Mouse (Mus musculus): ENCODE results near the gene Nkx2-1. TPM values are rescaled to one million over a fixed set of nuclear protein-coding genes. Genes with fewer than 3 reads are reported as not detected.
"Not testable (repeated sequence)": the region's sequence is repeated elsewhere in the genome, so short reads cannot be mapped to it uniquely, and the experiment has no call there.

Gene Nkx2-1
- polyA plus RNA-seq, 1 experiment = not detected

GRCm38 (mm10) chr12:56528034-56528570, 8.6 kb downstream of the Nkx2-1 start:
- Histone ChIP-seq H3K27me3 (ENCODE audit: control insufficient read depth, insufficient read depth, low read length, poor library complexity, severe bottlenecking) (peaks cover 29% of the 10 kb centered on the region), H3K9me3 (replicated peaks; ENCODE audit: control insufficient read depth, insufficient read depth, low read length, poor library complexity, severe bottlenecking) (peaks cover 6% of the 10 kb centered on the region; the same call in 1 of the 2 replicates), H3K4me1 (ENCODE audit: control insufficient read depth, insufficient read depth, low read length) (no peaks in the 10 kb centered on the region), H3K9ac (ENCODE audit: low read depth, poor library complexity, severe bottlenecking) (no peak overlapping the region), H3K36me3 (ENCODE audit: control insufficient read depth, insufficient read depth, low read length, poor library complexity, severe bottlenecking) (no peaks in the 10 kb centered on the region), H3K27ac (ENCODE audit: insufficient read depth, low read length) (no peak overlapping the region), H3K4me3 (ENCODE audit: low read depth, low read length) (no peak overlapping the region)
- TF ChIP-seq POLR2A (IDR thresholded peaks at IDR 0.05; ENCODE audit: insufficient read depth, low read length) = no peak
- TF ChIP-seq CTCF (IDR thresholded peaks at IDR 0.05; ENCODE audit: low read depth, low read length) = no peak

GRCm38 (mm10) chr12:56527071-56527470, 9.6 kb downstream of the Nkx2-1 start:
- H3K36me3 ChIP-seq (ENCODE audit: control insufficient read depth, insufficient read depth, low read length, poor library complexity, severe bottlenecking) = no peaks in the 10 kb centered on the region
- H3K4me3 ChIP-seq (ENCODE audit: low read depth, low read length) = no peak overlapping the region
- peaks cover 6% of the 10 kb centered on the region; the same call in 1 of the 2 replicates for H3K9me3 ChIP-seq (replicated peaks; ENCODE audit: control insufficient read depth, insufficient read depth, low read length, poor library complexity, severe bottlenecking)
- no peak overlapping the region for H3K27ac ChIP-seq (ENCODE audit: insufficient read depth, low read length)
- H3K9ac ChIP-seq (ENCODE audit: low read depth, poor library complexity, severe bottlenecking) = no peak overlapping the region
- no peak for TF ChIP-seq POLR2A (IDR thresholded peaks at IDR 0.05; ENCODE audit: insufficient read depth, low read length)
- TF ChIP-seq EP300 (IDR thresholded peaks at IDR 0.05; ENCODE audit: insufficient read depth, low read depth, low read length) = no peak
- no peak for TF ChIP-seq CTCF (IDR thresholded peaks at IDR 0.05; ENCODE audit: low read depth, low read length)
- no peaks in the 10 kb centered on the region for H3K4me1 ChIP-seq (ENCODE audit: control insufficient read depth, insufficient read depth, low read length)
- peaks cover 30% of the 10 kb centered on the region for H3K27me3 ChIP-seq (ENCODE audit: control insufficient read depth, insufficient read depth, low read length, poor library complexity, severe bottlenecking)

GRCm38 (mm10) chr12:56525219-56525797, 11.4 kb downstream of the Nkx2-1 start:
- not testable (repeated sequence) for H3K4me1 ChIP-seq (ENCODE audit: control insufficient read depth, insufficient read depth, low read length); H3K4me3 ChIP-seq (ENCODE audit: low read depth, low read length); H3K27ac ChIP-seq (ENCODE audit: insufficient read depth, low read length); H3K36me3 ChIP-seq (ENCODE audit: control insufficient read depth, insufficient read depth, low read length, poor library complexity, severe bottlenecking); H3K9me3 ChIP-seq (replicated peaks; ENCODE audit: control insufficient read depth, insufficient read depth, low read length, poor library complexity, severe bottlenecking); H3K9ac ChIP-seq (ENCODE audit: low read depth, poor library complexity, severe bottlenecking)
- H3K27me3 ChIP-seq (ENCODE audit: control insufficient read depth, insufficient read depth, low read length, poor library complexity, severe bottlenecking) = peaks cover 25% of the 10 kb centered on the region

- H3K4me3 ChIP-seq (ENCODE audit: low read depth, low read length) = no peak overlapping the region
- TF ChIP-seq EP300 (IDR thresholded peaks at IDR 0.05; ENCODE audit: insufficient read depth, low read depth, low read length) (no peak), CTCF (IDR thresholded peaks at IDR 0.05; ENCODE audit: low read depth, low read length) (no peak), POLR2A (IDR thresholded peaks at IDR 0.05; ENCODE audit: insufficient read depth, low read length) (no peak)
- H3K27me3 ChIP-seq (ENCODE audit: control insufficient read depth, insufficient read depth, low read length, poor library complexity, severe bottlenecking) = peaks cover 23% of the 10 kb centered on the region
- no peaks in the 10 kb centered on the region for H3K36me3 ChIP-seq (ENCODE audit: control insufficient read depth, insufficient read depth, low read length, poor library complexity, severe bottlenecking)
- H3K27ac ChIP-seq (ENCODE audit: insufficient read depth, low read length) = no peak overlapping the region
- peaks cover 6% of the 10 kb centered on the region; the same call in 1 of the 2 replicates for H3K9me3 ChIP-seq (replicated peaks; ENCODE audit: control insufficient read depth, insufficient read depth, low read length, poor library complexity, severe bottlenecking)
- H3K4me1 ChIP-seq (ENCODE audit: control insufficient read depth, insufficient read depth, low read length) = no peaks in the 10 kb centered on the region
- H3K9ac ChIP-seq (ENCODE audit: low read depth, poor library complexity, severe bottlenecking) = no peak overlapping the region
Measured at GRCm38 (mm10) chr12:56524201-56524600, 12.5 kb downstream of the Nkx2-1 start.

GRCm38 (mm10) chr12:56522191-56522590, 14.5 kb downstream of the Nkx2-1 start:
- Histone ChIP-seq H3K9me3 (replicated peaks; ENCODE audit: control insufficient read depth, insufficient read depth, low read length, poor library complexity, severe bottlenecking) (peaks cover 6% of the 10 kb centered on the region; the same call in 1 of the 2 replicates), H3K4me3 (ENCODE audit: low read depth, low read length) (no peak overlapping the region), H3K27ac (ENCODE audit: insufficient read depth, low read length) (no peak overlapping the region), H3K4me1 (ENCODE audit: control insufficient read depth, insufficient read depth, low read length) (no peaks in the 10 kb centered on the region), H3K36me3 (ENCODE audit: control insufficient read depth, insufficient read depth, low read length, poor library complexity, severe bottlenecking) (no peaks in the 10 kb centered on the region), H3K9ac (ENCODE audit: low read depth, poor library complexity, severe bottlenecking) (no peak overlapping the region), H3K27me3 (ENCODE audit: control insufficient read depth, insufficient read depth, low read length, poor library complexity, severe bottlenecking) (peaks cover 25% of the 10 kb centered on the region)
- TF ChIP-seq EP300 (IDR thresholded peaks at IDR 0.05; ENCODE audit: insufficient read depth, low read depth, low read length) = no peak
- TF ChIP-seq POLR2A (IDR thresholded peaks at IDR 0.05; ENCODE audit: insufficient read depth, low read length) = no peak
- TF ChIP-seq CTCF (IDR thresholded peaks at IDR 0.05; ENCODE audit: low read depth, low read length) = no peak

GRCm38 (mm10) chr12:56521106-56521840, 15.4 kb downstream of the Nkx2-1 start:
- Histone ChIP-seq H3K36me3 (ENCODE audit: control insufficient read depth, insufficient read depth, low read length, poor library complexity, severe bottlenecking) (no peaks in the 10 kb centered on the region), H3K27ac (ENCODE audit: insufficient read depth, low read length) (no peak overlapping the region), H3K9me3 (replicated peaks; ENCODE audit: control insufficient read depth, insufficient read depth, low read length, poor library complexity, severe bottlenecking) (peaks cover 6% of the 10 kb centered on the region; the same call in 1 of the 2 replicates), H3K27me3 (ENCODE audit: control insufficient read depth, insufficient read depth, low read length, poor library complexity, severe bottlenecking) (peaks cover 22% of the 10 kb centered on the region), H3K9ac (ENCODE audit: low read depth, poor library complexity, severe bottlenecking) (no peak overlapping the region), H3K4me3 (ENCODE audit: low read depth, low read length) (peak overlapping the region; percentile 20), H3K4me1 (ENCODE audit: control insufficient read depth, insufficient read depth, low read length) (no peaks in the 10 kb centered on the region)
- TF ChIP-seq CTCF (IDR thresholded peaks at IDR 0.05; ENCODE audit: low read depth, low read length) = no peak
- no peak for TF ChIP-seq POLR2A (IDR thresholded peaks at IDR 0.05; ENCODE audit: insufficient read depth, low read length)
- TF ChIP-seq EP300 (IDR thresholded peaks at IDR 0.05; ENCODE audit: insufficient read depth, low read depth, low read length) = no peak

Measured in ES-Bruce4 (cell line).